Mouse (Mus musculus) common myeloid progenitor, adult 5-6 weeks (primary cell): ENCODE measurements around the gene Cdhr5. TPM values are rescaled to one million over a fixed set of nuclear protein-coding genes. Genes with fewer than 3 reads are reported as not detected.

Experiments
- ATAC-seq: replicated peaks from 2 replicates; pipeline ENCODE4 v1.8.0; 2016; ENCODE audit warnings: low read depth, mild to moderate bottlenecking, moderate TSS enrichment, inconsistent platforms; ENCODE audit not compliant: poor library complexity, severe bottlenecking
- total RNA-seq: library from RNA; stranded (forward); fragments of 200-1000, 187-1606 nt; gene quantifications from 2 replicates; pipeline ENCODE4 v1.2.3, GENCODE M21; 2017

Gene Cdhr5
- total RNA-seq, 1 experiment from 2014 or later, result not detected

GRCm38 (mm10) chr7:141228279-141229067, 48.1 kb downstream of the Cdhr5 start, which contains the start of gene Phrf1:
Phrf1 (plus strand) TSS chr7:141228784.
- ATAC-seq, result peak; percentile 97

- 0 out of 2 replicates have a peak, but pooled peaks have one; percentile 1 for ATAC-seq
Measured at GRCm38 (mm10) chr7:141227796-141228195, 48.8 kb downstream of the Cdhr5 start.

GRCm38 (mm10) chr7:141226535-141226934, 50.1 kb downstream of the Cdhr5 start:
- no peak for ATAC-seq

- no peak for ATAC-seq
Measured at GRCm38 (mm10) chr7:141222696-141223215, 53.8 kb downstream of the Cdhr5 start.

GRCm38 (mm10) chr7:141222126-141222467, 54.5 kb downstream of the Cdhr5 start:
- ATAC-seq, result no peak

GRCm38 (mm10) chr7:141221249-141222125, 55.1 kb downstream of the Cdhr5 start:
- peak; percentile 95 for ATAC-seq

GRCm38 (mm10) chr7:141220377-141220776, 56.2 kb downstream of the Cdhr5 start:
- no peak for ATAC-seq

GRCm38 (mm10) chr7:141219558-141220099, 57.0 kb downstream of the Cdhr5 start:
- no peak for ATAC-seq

Other genes with a start within 250 kb of the Cdhr5 start
- not detected in 2 replicates for gene Gm17387, start 247.7 kb downstream of the Cdhr5 start, total RNA-seq
- gene B4galnt4, start 215.7 kb downstream of the Cdhr5 start, total RNA-seq, result 0.19 and 0.82 TPM in 2 replicates
- gene Pkp3, start 198.6 kb downstream of the Cdhr5 start, total RNA-seq, result 0.19 and 3.4 TPM in 2 replicates
- 17.7 and 26.1 TPM in 2 replicates for gene Sigirr, start 176.2 kb downstream of the Cdhr5 start, total RNA-seq
- not detected in 2 replicates for gene Ano9, start 159.0 kb downstream of the Cdhr5 start, total RNA-seq
- 12.8 and 16.6 TPM in 2 replicates for gene Ptdss2, start 154.4 kb downstream of the Cdhr5 start, total RNA-seq
- 42.0 and 54.6 TPM in 2 replicates for gene Rnh1, start 103.9 kb downstream of the Cdhr5 start, total RNA-seq
- 23.5 and 36.8 TPM in 2 replicates for gene Hras, start 82.8 kb downstream of the Cdhr5 start, total RNA-seq
- 1.2 TPM in 2 replicates for gene Lrrc56, start 82.6 kb downstream of the Cdhr5 start, total RNA-seq
- gene Lmntd2, start 62.7 kb downstream of the Cdhr5 start, total RNA-seq, result 0.32 and 1.2 TPM in 2 replicates
- gene Rassf7, start 60.9 kb downstream of the Cdhr5 start, total RNA-seq, result 1.8 and 5.9 TPM in 2 replicates
- 64.1 and 114 TPM in 2 replicates for gene Phrf1, start 48.0 kb downstream of the Cdhr5 start, total RNA-seq
- 3.4 and 24.7 TPM in 2 replicates for gene Irf7, start 10.3 kb downstream of the Cdhr5 start, total RNA-seq
- gene Sct, start 2.3 kb upstream of the Cdhr5 start, total RNA-seq, result not detected in 2 replicates
- gene Drd4, start 15.2 kb upstream of the Cdhr5 start, total RNA-seq, result not detected in 2 replicates
- gene Deaf1, start 50.9 kb upstream of the Cdhr5 start, total RNA-seq, result 18.7 and 29.1 TPM in 2 replicates
- 7.4 and 9.0 TPM in 2 replicates for gene Tmem80, start 51.0 kb upstream of the Cdhr5 start, total RNA-seq
- 1.1 TPM in 1 of 2 replicates, not detected in the other for gene Eps8l2, start 62.1 kb upstream of the Cdhr5 start, total RNA-seq
- 295 and 302 TPM in 2 replicates for gene Taldo1, start 115.4 kb upstream of the Cdhr5 start, total RNA-seq
- gene Gatd1, start 137.3 kb upstream of the Cdhr5 start, total RNA-seq, result 11.4 and 12.7 TPM in 2 replicates
- not detected in 2 replicates for gene Cend1, start 152.7 kb upstream of the Cdhr5 start, total RNA-seq
- 4.9 and 11.1 TPM in 2 replicates for gene Slc25a22, start 161.1 kb upstream of the Cdhr5 start, total RNA-seq
- 8.3 and 14.3 TPM in 2 replicates for gene Pidd1, start 167.2 kb upstream of the Cdhr5 start, total RNA-seq
- 2,332 and 2,799 TPM in 2 replicates for gene Rplp2, start 170.6 kb upstream of the Cdhr5 start, total RNA-seq
- gene Pnpla2, start 178.4 kb upstream of the Cdhr5 start, total RNA-seq, result 13.9 and 14.4 TPM in 2 replicates
- 0.39 TPM in 1 of 2 replicates, not detected in the other for gene Cracr2b, start 184.3 kb upstream of the Cdhr5 start, total RNA-seq
- gene Cd151, start 190.6 kb upstream of the Cdhr5 start, total RNA-seq, result 31.4 and 32.9 TPM in 2 replicates
- 44.5 and 47.0 TPM in 2 replicates for gene Polr2l, start 198.3 kb upstream of the Cdhr5 start, total RNA-seq
- 50.3 and 53.3 TPM in 2 replicates for gene Tspan4, start 198.5 kb upstream of the Cdhr5 start, total RNA-seq